Mouse (Mus musculus) lung, postnatal 0 days (tissue): Measurements from ENCODE around the gene Nppb. TPM values are rescaled to one million over a fixed set of nuclear protein-coding genes. Genes with fewer than 3 reads are reported as not detected.
A peak's percentile ranks its signal among the peaks of the same experiment; 100 is the strongest.

Experiments used
- ATAC-seq: fragments of 200-750 bp; cut with Nextera tagmentation; 2 replicates; pipeline ENCODE4 v1.8.0; 2017; ENCODE audit warnings: moderate library complexity
- DNase-seq: peaks from one replicate; pipeline ENCODE4 v3.0.0-alpha.2; 2016; ENCODE audit warnings: low spot score
- H3K27ac ChIP-seq: fragments of 300-500 bp; sonication (generic); 2 replicates; pipeline ENCODE4 v1.5.1; 2014; ENCODE audit warnings: antibody characterized with exemption, mild to moderate bottlenecking, low read length, mixed read lengths
- H3K27me3 ChIP-seq: fragments of 300-500 bp; sonication (generic); replicated peaks from 2 replicates; pipeline ENCODE4 v1.6.1; 2014; ENCODE audit warnings: low read length, mixed read lengths; ENCODE audit not compliant: insufficient read depth
- H3K36me3 ChIP-seq: fragments of 300-500 bp; sonication (generic); 2 replicates; pipeline ENCODE4 v1.6.1; 2014; ENCODE audit warnings: low read length, mixed read lengths; ENCODE audit not compliant: insufficient read depth
- H3K4me1 ChIP-seq: fragments of 300-500 bp; sonication (generic); 2 replicates; pipeline ENCODE4 v1.6.1; 2014; ENCODE audit warnings: antibody characterized with exemption, low read depth, low read length, mixed read lengths; ENCODE audit not compliant: insufficient read depth
- H3K4me2 ChIP-seq: fragments of 300-500 bp; sonication (generic); replicated peaks from 2 replicates; pipeline ENCODE4 v1.6.1; 2014; ENCODE audit warnings: low read depth, mild to moderate bottlenecking, low read length, moderate library complexity, mixed read lengths
- H3K4me3 ChIP-seq: fragments of 300-500 bp; sonication (generic); 2 replicates; pipeline ENCODE4 v1.5.1; 2014; ENCODE audit warnings: low read depth, low read length
- H3K9ac ChIP-seq: fragments of 300-500 bp; sonication (generic); replicated peaks from 2 replicates; pipeline ENCODE4 v1.6.1; 2014; ENCODE audit warnings: low read depth, mild to moderate bottlenecking
- H3K9me3 ChIP-seq: fragments of 300-500 bp; sonication (generic); 2 replicates; pipeline ENCODE4 v1.6.1; 2016; ENCODE audit warnings: low read length, mixed read lengths
- CTCF ChIP-seq: IDR thresholded peaks from 2 replicates; pipeline ENCODE4 v1.5.1; 2016; ENCODE audit warnings: antibody characterized with exemption, mild to moderate bottlenecking
- EP300 ChIP-seq: IDR thresholded peaks from 2 replicates; pipeline ENCODE4 v1.6.1; 2016; ENCODE audit warnings: antibody characterized with exemption, mild to moderate bottlenecking, control low read depth
- WGBS: fragments of 180-500 bp; shearing (Covaris S2); extraction: QIAGEN DNeasy Blood & Tissue Kit; methylation state at CpG from one replicate; pipeline ENCODE4 v1.1.7; 2014; 5-methylcytosine and 5-hydroxymethylcytosine counted together
- polyA plus RNA-seq: library from polyadenylated mRNA; unstranded; fragments of >200 nt; fragmentation: Nextera tagmentation; extraction: Ambion mirVana; gene quantifications from 2 replicates; pipeline ENCODE4 v1.2.1, GENCODE M21; 2015

The Nppb gene
- polyA plus RNA-seq, 1 experiment from 2014 or later: not detected

GRCm38 (mm10) chr4:148024003-148024402 is 38.4 kb downstream of the Nppb start:
- TF ChIP-seq CTCF (no peak), EP300 (no peak)
- Histone ChIP-seq H3K4me2 (no peak overlapping the region), H3K36me3 (peaks cover 35% of the 10 kb centered on the region), H3K4me3 (no peak overlapping the region), H3K27me3 (no peaks in the 10 kb centered on the region), H3K9ac (no peak overlapping the region), H3K4me1 (no peaks in the 10 kb centered on the region), H3K27ac (no peak overlapping the region), H3K9me3 (no peaks in the 10 kb centered on the region)
- peak; percentile 51 for DNase-seq
- WGBS: 78% methylated on average over 3 of the region's 3 CpGs
- peak; percentile 85 for ATAC-seq

- no peak overlapping the region for H3K4me3 ChIP-seq
- DNase-seq (no peak), ATAC-seq (no peak)
- TF ChIP-seq EP300 (no peak), CTCF (no peak)
- H3K36me3 ChIP-seq: peaks cover 9% of the 10 kb centered on the region
- H3K9me3 ChIP-seq: no peaks in the 10 kb centered on the region
- H3K27me3 ChIP-seq: no peaks in the 10 kb centered on the region
- no peak overlapping the region for H3K4me2 ChIP-seq
- no peaks in the 10 kb centered on the region for H3K4me1 ChIP-seq
- 93% methylated on average over 7 of the region's 7 CpGs for WGBS
- no peak overlapping the region for H3K27ac ChIP-seq
- no peak overlapping the region for H3K9ac ChIP-seq
Observed at GRCm38 (mm10) chr4:148029297-148029696, 43.7 kb downstream of the Nppb start.

GRCm38 (mm10) chr4:148030506-148030905 is 44.9 kb downstream of the Nppb start:
- DNase-seq: no peak
- Histone ChIP-seq H3K4me2 (no peak overlapping the region), H3K4me3 (no peak overlapping the region), H3K36me3 (peaks cover 8% of the 10 kb centered on the region), H3K9me3 (no peaks in the 10 kb centered on the region), H3K27me3 (no peaks in the 10 kb centered on the region), H3K4me1 (no peaks in the 10 kb centered on the region), H3K9ac (no peak overlapping the region), H3K27ac (no peak overlapping the region)
- TF ChIP-seq CTCF (no peak), EP300 (no peak)
- WGBS: 83% methylated on average over 5 of the region's 5 CpGs
- no peak for ATAC-seq

GRCm38 (mm10) chr4:148033858-148034410 is 48.3 kb downstream of the Nppb start:
- Histone ChIP-seq H3K4me2 (no peak overlapping the region), H3K36me3 (peaks cover 4% of the 10 kb centered on the region; the same call in 1 of the 2 replicates)
- WGBS: 83% methylated on average over 7 of the region's 7 CpGs

GRCm38 (mm10) chr4:148035440-148035839 is 49.9 kb downstream of the Nppb start:
- Histone ChIP-seq H3K27ac (no peak overlapping the region), H3K4me1 (peaks cover 8% of the 10 kb centered on the region; the same call in 1 of the 2 replicates), H3K27me3 (no peaks in the 10 kb centered on the region), H3K4me2 (no peak overlapping the region), H3K4me3 (no peak overlapping the region), H3K36me3 (peaks cover 4% of the 10 kb centered on the region; the same call in 1 of the 2 replicates), H3K9ac (no peak overlapping the region), H3K9me3 (no peaks in the 10 kb centered on the region)
- ATAC-seq: no peak
- 90% methylated on average over 3 of the region's 3 CpGs for WGBS
- no peak for DNase-seq
- TF ChIP-seq CTCF (no peak), EP300 (no peak)

More at GRCm38 (mm10) chr4:148033858-148034410, 48.3 kb downstream of the Nppb start:
- Histone ChIP-seq H3K9ac (no peak overlapping the region), H3K4me3 (no peak overlapping the region), H3K27me3 (no peaks in the 10 kb centered on the region), H3K27ac (no peak overlapping the region), H3K9me3 (no peaks in the 10 kb centered on the region), H3K4me1 (no peaks in the 10 kb centered on the region)
- no peak for ATAC-seq
- no peak for TF ChIP-seq EP300
- no peak for TF ChIP-seq CTCF
- DNase-seq: no peak

Other genes starting within 250 kb of the Nppb start
- gene Zfp984, start 176.0 kb upstream of the Nppb start, polyA plus RNA-seq: 6.8 and 8.0 TPM in 2 replicates
- gene Zfp933, start 137.4 kb upstream of the Nppb start, polyA plus RNA-seq: 3.6 and 4.8 TPM in 2 replicates
- gene Miip, start 117.0 kb upstream of the Nppb start, polyA plus RNA-seq: 28.5 and 28.6 TPM in 2 replicates
- 1.9 and 2.4 TPM in 2 replicates for gene Fv1, start 116.8 kb upstream of the Nppb start, polyA plus RNA-seq
- gene Mfn2, start 81.1 kb upstream of the Nppb start, polyA plus RNA-seq: 19.7 and 22.5 TPM in 2 replicates
- 40.8 and 43.2 TPM in 2 replicates for gene Plod1, start 49.0 kb upstream of the Nppb start, polyA plus RNA-seq
- gene 2510039O18Rik, start 44.9 kb upstream of the Nppb start, polyA plus RNA-seq: 16.4 and 16.5 TPM in 2 replicates
- 1.6 and 2.8 TPM in 2 replicates for gene Nppa, start 14.9 kb downstream of the Nppb start, polyA plus RNA-seq
- gene Clcn6, start 53.0 kb downstream of the Nppb start, polyA plus RNA-seq: 3.5 and 4.1 TPM in 2 replicates
- 14.0 and 14.2 TPM in 2 replicates for gene Mthfr, start 53.3 kb downstream of the Nppb start, polyA plus RNA-seq
- gene Agtrap, start 102.2 kb downstream of the Nppb start, polyA plus RNA-seq: 20.7 and 22.0 TPM in 2 replicates
- 35.2 and 35.7 TPM in 2 replicates for gene Mad2l2, start 144.6 kb downstream of the Nppb start, polyA plus RNA-seq
- gene Draxin, start 144.9 kb downstream of the Nppb start, polyA plus RNA-seq: 0.06 TPM in 2 replicates
- 53.1 and 58.5 TPM in 2 replicates for gene Fbxo6, start 166.4 kb downstream of the Nppb start, polyA plus RNA-seq
- 7.1 and 8.4 TPM in 2 replicates for gene Fbxo44, start 174.7 kb downstream of the Nppb start, polyA plus RNA-seq
- gene Fbxo2, start 174.8 kb downstream of the Nppb start, polyA plus RNA-seq: 0.42 and 0.66 TPM in 2 replicates